Mouse (Mus musculus): ENCODE data around the gene Ddi2.

Ddi2 gene

DNA sequence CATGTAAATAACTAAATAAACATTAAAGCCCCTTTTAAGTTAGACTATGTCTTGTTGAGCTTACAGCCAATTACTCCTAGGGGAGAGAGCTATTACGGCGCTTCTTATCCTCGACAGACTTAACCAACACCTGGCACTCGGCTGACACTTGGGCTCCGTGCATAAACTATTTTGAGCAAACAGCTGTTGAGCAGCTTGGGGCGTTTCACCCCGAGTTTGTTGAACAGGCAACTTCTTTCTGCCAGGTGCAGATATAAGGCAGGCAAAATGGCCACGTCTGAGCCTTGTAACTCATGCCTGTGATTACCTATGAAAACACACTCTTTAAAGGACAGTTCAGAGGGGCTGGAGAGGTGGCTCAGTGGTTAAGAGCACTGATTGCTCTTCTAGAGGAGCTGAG, 14.8 kb upstream of the Ddi2 start:
- no peak for DNase-seq

DNA sequence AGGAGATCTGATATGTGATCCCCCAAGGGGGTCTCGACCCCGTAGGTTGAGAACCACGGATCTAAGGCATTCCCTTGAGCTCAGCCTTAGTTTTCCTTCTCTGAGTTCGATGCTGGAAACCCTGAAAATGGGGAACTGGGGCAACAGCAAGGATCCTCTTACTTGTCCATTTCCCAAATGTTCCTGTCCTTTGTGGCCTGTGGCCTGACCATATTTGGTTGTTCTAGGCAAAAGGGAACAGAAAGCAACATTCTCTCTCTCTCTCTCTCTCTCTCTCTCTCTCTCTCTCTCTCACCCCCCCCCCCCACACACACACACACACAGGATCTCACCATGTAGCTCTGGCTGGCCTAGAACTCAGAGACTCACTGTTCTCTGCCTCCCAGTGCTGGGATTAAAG, 13.6 kb upstream of the Ddi2 start:
- DNase-seq = no peak

DNA sequence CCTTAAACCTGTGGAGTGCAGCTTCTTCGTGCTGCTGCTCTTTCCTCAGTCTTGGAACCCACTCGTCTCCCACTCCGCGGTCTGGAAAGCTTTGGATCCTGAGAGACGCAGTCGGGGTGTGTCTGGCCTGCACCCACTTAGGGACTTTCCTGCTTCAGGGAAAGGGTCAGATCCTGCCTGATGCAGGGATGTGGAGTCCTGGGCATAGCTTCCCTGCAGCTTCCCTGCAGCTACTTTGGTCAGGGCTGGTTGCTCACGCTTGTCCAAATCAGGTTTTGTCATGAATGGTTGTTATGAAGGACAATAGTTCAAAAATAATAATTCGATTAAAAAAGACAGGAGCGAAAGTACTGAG, 12.0 kb upstream of the Ddi2 start:
- no peak for DNase-seq

DNA sequence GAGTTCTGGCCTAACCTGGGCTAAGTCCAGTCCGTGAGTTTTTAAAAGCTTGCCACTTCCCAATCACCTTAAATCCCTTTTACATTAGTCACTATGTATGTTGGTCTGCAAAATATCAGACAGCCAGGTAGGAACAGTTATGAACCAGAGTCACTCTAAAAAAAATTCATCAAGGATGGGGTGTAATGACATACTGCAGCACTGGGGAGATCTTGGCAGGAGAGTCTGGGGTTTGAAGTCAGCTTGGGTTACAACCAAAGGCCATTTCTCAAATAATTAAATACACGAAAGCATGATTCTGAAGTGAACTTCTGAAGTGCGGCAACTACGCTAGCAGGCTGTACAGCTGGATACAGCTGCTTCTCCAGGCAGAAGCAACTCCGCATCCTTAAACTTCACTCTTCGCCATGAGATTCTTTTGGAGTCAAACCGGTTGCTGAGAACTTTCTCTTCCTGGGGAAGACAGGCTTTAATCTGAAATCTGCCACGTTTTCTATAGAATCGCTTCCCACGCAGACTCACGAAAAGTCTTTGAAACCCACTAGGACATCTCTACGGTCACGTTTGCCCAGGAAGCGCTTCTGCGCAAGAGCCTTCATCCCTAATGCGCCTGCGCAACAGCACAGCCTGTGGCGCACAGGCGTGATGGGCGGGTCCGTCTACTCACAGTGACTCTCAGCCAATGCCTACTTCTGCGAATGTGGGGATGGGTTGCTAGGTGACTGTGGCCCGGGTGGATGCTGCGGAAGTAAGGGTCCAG, 11.4 kb upstream of the Ddi2 start:
- DNase-seq = peak; percentile 90

DNA sequence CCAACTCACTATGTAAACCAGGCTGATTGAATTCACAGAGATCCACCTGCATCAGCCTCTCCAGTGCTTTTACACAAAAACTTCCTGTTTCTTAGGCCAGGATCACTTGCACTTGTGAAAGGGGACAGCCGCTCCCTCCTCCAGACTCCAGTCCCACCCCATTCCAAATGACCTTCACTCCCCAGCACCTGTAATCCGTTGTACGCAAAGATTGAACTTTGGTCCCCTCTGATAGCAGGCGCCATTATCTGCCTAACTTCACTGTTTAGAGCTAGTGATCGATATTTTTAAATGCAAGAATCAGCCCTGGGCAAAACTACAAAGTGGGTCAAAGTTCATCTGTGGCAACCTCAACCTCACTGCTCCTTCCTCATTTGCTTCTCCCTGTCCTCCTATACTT, 8.5 kb upstream of the Ddi2 start:
- no peak for DNase-seq

DNA sequence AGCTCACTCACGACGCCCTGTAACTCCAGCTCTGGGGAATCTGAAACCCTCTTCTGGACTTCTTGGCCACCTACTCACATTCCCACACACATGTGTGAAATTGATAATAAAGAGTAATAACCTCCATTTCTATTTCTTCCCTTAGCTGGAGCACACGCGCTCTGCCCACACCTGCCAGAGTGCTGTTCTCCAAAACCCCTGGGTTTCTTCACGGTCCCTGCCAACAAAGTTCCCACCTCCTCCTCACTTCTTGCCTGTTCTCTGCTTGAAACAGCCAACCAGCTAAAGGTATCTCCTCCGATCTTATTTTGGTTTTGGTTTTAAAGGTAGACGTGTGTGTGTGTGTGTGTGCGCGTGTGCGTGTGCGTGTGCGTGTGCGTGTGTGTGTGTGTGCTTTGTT, 7.2 kb upstream of the Ddi2 start:
- no peak for DNase-seq

DNA sequence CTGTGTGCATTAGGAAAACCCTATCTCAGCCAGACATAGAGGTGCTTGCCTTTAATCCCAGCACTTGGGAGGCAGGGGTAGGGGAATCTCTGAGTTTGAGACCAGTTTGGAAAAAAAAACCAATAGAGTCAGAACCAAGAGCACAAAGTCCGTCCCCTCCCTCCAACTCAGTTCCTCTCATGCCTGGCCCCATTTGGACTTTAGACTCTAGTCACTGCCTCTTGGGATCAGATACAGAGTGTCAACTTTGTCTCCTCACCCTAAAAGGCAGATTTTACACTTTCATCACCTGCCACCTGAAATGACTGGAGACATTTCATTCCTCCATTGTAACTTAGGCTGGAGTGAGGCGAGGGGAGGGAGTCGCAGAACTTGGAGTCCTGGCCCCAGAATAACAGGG, 6.0 kb upstream of the Ddi2 start:
- DNase-seq = no peak

DNA sequence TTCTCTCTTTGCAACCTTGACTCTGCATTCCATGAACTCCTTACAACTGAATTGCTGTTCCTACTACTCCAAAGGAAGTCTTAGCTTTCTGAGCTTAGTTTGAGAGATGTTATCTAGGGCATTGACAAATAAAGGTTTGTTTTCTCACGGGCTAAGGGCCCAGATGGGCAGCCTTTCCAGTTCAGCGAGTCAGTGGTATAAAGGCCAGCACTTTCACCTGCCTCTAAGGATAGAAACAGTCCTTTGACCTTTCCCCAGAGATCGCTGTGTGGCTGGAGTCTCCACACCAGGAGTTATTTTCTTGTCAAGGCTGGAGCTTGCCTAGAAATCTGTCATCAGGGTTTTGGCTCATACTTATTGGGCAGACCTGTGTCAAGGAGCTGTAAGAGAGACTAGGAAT, 2.5 kb upstream of the Ddi2 start:
- no peak for DNase-seq

DNA sequence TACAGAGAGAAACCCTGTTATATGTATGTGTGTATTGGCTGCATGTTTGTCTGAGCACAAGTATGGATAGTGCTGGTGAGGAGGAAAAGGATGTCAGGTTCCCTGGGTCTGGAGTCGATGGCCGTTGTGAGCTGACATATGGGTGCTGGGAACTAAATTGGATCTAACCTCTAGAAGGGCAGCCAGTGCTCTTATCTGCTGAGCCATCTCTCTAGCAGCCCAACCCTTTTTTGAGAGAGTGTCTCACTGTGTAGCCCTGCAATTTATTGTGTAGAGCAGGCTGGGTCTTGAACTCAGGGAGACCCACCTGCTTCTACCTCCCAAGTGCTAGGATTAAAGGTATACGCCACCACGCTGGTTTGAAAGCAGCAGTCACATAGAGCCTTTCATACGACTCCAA, 2.1 kb upstream of the Ddi2 start:
- no peak for DNase-seq

DNA sequence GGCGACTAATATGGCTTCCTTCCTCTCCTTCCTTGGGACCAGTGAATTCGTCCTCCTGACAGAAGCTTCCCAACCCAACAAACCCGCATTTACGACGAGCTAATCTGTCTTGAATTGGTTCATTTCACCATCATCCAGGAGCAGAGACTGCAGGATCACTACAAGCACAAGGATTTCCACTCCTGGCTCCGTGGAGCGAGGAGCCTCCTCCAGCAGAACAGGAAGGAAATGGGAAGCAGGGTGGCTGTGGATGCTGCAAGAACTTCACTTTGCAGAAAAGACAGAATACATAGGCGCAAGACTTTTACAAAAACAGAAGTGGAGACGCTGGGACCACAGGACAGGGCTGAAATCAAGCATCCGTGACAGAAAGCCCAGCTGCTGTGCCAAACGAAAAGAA, 1.4 kb upstream of the Ddi2 start:
- no peak for DNase-seq

DNA sequence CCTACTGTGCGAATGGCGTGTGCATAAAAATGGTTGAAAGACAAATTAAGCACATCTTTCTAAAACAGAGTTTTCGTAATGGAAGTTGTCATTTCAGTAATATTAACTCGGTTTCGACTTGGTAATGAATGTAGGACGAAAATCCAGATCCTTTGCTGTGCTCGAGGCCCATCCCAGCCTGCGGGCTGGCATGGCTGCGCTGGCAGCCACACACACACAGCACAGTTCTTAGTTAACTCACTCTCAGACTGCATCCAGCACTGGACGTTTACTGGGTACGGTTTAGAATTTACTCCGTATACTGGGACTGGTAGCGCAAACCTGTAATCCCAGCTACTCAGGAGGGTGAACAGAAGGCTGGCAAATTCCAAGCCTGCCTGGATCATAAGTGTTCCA, 452 bp upstream of the Ddi2 start:
- DNase-seq = no peak

DNA sequence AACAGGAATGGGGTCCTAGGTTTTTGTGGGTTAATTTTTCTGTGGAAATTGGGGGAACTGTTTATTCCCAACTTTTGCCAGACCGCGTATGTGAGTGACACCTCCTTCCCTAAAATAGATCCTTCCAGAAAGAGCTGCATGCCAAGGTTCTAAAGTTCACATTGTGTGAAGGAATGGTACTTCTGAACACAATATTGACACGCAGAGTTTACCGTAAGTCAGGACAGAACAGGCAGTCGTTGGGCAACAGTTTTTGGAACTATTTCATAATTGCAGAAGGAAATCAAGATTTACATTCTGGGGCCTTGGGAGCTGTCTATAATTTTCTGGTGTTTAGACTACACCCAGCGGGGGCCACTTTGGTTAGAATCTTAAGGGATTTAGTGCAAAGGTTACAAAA, 1.3 kb downstream of the Ddi2 start:
- DNase-seq = no peak

DNA sequence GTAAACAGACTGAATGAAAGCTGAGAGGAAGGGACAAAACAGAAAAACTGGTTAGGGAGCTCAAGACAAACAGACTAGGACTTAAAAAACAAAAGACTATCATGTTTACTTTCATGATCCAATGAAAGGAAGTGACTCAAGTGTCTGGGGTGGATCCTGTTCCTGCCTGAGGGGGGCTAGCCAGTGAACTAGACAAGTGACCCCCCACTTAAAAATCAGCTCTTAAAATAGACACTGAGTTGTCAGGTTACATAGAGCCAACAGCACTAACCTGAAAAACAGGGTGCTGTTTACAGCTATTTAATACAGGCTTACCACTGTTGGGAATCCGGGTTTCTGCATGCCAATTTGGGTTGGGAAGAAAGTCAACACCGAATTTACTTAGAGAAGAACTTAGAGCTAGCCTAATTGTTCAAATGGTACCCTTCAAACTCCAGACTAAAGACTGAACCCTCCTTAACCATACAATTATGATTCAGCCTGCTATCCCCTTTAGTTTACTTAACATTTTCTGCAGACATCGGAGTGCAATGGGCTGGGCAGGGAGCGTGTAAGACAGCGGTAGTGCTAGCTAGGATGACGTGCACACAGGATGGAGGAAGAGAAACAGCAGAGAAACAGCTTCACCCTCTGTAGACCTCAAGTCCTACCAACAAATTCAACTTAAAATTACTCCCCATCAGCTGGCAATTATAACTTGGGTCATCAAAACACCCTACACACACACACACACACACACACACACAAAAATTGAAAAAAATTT, 2.3 kb downstream of the Ddi2 start:
- no peak for DNase-seq

DNA sequence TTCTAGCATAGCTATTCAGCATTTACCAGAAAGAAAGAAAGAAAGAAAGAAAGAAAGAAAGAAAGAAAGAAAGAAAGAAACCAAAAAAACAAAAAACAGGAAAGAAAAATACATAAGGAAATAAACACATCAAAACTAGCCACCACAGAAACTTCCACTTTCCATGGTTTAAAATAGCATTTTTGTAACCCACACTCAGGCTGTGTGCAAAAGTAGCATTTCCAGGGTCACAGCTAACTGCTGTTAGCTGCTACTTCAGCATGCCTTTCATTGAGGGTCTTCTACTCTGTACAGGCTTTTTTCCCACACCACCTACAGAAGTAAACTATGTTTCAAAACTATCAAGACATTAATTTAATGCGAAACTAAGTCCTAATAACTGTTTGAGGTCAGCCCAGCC, 3.9 kb downstream of the Ddi2 start:
- DNase-seq = no peak

DNA sequence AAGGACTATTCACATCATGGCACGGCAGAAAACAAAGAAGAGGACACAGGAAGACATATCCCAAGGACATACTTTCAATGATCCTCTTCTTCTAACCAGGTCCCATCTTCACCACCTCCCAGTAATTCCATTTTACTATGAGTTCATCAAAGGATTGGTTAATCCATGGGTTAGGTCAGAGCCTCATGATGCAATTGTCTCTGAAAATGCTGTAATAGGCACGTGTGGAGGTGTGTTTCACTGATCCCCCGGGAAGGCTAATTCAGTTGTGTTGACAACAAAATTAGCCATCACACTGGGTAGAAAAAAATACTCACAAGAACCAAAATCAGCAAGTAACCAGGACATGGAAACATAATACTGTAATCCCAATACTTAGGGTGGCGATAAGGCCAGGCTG, 5.6 kb downstream of the Ddi2 start:
- no peak for DNase-seq

DNA sequence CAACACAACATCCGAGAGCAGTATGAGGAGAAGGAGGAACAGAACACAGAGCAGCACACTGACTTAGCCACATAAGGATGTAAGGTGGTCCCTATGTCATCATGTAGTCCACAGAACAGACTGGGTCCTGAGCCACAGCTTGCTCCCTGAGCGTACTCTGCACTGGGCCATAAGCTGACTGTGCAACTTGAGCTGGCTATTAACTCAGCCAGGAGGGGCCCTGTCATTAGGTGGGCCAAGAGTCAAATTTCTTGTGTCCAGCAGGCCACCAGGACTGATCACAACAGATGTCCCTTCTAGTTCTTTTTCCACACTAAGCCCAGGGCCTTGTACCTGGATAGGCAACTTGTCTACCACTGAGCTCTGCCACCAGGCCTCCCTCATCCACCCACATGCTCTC, 8.2 kb downstream of the Ddi2 start:
- no peak for DNase-seq

DNA sequence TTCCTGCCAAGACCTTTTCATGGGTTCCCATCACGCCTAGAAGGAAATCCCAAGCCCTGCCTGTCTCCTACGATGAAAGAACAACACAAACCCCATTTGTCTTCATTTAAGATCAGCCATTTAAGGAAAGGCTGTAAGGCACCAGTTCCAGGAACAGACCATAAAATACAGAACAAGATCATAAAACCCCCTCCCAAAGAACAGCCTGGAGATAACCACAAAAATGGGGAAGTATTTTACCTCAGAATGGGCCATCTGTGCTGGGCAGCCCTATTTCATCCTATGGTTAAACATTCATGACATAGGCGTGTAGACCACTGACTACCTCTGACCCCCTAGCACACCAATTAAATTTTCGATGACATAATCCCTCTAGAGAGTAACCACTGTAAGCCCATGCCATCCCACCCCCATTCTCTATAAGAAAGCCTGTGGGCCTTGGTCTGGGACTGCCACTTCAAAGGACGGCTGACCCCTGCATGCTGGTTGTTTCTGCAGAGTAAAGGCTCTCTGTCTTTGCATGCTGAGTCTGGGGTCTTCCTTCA, 9.5 kb downstream of the Ddi2 start:
- DNase-seq = no peak

DNA sequence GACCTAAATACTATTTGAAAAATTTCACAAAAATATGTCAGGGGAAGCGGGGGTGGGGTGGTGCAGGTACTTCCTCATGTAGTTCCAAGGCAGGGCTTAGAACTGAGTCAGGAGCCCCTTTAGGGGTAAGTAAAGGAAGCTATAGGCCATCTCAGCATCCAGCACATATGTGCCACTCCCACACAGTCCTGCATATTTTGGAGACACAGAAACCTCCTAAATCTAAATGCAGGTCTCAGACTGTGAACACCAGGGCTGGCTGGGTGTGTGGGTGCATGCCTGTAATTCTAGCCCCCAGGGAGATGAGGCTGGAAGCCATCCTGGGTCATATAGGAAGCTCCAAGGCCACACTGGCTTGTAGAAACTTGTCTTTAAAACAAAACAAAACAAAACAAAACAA, 12.0 kb downstream of the Ddi2 start:
- DNase-seq = no peak

DNA sequence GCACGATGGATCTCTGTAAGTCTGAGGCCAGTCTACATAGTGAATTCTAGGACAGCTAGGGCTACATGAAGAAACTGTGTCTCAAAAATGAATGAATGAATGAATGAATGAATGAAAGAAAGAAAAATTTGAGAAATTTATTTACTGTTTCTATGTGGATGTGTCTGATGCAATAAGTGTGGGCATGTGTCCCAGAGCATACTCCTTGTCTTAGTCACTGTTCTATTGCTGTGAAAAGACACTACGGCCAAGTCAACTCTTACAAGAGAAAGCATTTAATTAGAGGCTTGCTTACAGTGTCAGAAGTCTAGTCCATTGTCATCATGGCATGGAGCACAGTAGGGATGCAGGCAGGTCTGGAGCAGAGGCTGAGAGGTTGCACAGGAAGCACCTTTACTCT, 14.2 kb downstream of the Ddi2 start:
- DNase-seq = no peak

DNA sequence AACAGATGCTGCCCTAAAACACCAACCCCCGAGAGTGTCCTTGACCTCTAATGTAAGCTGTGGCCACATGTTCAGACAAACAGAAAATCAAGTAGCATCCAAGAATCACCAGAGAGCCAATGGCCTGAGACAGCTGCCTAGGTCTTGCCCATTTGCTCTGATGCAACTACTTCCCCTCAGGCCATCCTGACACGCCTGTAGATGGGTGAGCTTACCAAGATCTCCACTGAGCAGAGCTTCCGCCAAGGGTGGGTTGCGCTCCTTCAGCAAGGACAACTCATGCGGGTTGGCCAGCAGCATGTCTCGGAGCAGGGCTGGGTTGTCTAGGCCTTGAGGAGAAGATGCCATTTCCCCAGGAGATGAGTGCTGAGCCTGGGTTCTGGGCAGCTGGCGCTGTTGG, 15.2 kb downstream of the Ddi2 start:
- no peak for DNase-seq

DNA sequence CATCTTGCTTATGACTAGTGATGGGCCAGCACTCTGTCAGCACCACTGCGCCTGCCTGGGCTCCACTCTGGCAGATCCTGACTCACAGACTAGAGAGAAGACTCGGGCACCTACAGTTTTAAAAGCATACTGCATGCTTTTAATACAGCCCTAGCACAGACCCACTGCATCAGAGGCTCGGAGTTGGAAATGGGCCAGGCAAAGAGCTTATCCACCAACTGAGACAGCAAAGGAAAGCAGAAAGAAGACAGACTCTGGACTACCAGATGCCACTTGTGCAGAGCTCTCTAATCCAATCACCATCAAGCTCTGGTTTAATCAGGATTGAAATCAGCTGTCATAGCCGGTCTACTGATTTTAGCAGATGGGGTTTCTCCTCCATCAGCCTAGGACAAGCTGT, 17.9 kb downstream of the Ddi2 start:
- no peak for DNase-seq

DNA sequence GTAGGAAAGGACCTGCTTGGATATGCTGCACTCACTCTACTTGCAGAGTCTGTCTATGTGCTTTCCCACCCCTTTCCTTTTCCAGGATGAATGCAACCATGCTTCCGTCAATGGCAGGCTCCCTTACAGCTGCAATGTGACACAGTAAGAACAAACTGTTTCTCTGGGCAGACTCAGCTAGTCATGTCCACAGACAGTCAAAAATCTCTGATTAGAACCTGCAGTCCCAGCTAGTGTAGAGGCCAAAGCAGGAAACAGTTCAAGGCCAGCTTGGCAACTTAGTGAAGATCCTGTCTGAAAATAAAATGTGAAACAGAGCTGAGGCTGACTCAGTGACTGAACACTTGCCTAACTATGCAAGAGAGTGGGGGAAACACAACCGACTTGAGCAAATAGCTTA, 18.6 kb downstream of the Ddi2 start:
- DNase-seq = no peak

DNA sequence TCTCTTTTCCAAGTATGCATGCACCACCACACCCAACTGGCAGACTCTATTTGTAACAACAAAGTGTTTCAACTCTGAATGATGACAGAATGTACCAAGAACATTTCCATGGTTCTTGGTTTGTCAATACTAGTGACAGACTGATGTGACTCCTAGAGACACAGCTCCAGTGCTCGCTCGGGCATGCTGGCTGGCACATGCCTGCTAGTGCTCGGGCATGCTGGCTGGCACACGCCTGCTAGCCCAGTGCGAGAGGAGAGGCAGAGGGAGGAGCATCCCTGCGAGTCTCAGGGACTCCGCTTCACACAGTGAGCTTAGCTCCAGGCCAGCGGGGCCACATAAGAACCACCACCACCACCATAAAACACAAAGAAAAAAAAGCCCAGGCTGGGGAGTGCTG, 28.5 kb downstream of the Ddi2 start:
- DNase-seq = no peak

DNA sequence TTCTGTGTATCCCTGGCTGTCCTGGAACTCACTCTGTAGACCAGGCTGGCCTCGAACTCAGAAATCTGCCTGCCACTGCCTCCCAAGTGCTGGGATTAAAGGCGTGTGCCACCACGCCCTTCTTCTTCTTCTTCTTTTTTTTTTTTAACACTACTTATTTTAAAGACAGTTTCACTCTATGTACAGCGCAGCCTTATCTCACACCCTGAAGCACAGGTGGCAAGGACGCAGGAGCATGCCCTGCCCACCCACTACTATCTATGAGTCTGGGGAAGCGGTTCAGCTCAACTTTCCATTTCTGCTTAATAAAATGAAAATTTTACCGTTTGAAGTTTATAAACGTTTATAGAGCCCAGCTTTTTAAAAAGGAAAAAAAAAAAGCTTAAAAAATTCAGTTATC, 34.7 kb downstream of the Ddi2 start:
- no peak for DNase-seq

DNA sequence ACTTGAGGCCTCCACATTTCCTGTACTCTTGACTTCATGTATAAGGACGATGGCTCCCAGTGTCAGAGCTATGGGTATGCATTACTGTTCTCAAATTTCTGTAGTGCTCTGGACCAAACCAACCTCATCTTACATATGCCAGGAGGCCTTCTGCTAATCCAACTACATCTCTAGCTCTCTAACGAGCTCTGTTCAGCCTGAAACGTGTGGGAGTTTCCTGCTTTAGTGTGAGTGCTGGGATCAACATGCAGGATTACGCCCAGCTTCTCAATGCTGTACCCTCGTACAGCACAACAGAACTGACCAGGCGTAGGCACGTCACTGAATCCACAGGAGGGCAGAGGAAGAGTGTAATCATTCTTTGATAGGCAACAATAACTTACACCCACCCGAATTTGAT, 36.7 kb downstream of the Ddi2 start:
- DNase-seq = no peak

Data from thymus, postnatal 25 days (tissue).